Mouse (Mus musculus) E14TG2a.4 (cell line): ENCODE measurements around the gene Eif4g1.

Experiments used
- CTCF ChIP-seq: conservative IDR thresholded peaks from 2 replicates; pipeline ENCODE4 v1.5.1; 2014; ENCODE audit warnings: low read length
- NANOG ChIP-seq: IDR thresholded peaks from 2 replicates; pipeline ENCODE4 v1.6.1; 2014; ENCODE audit warnings: borderline replicate concordance, low read length, mixed read lengths
- POU5F1 ChIP-seq: IDR thresholded peaks from 2 replicates; pipeline ENCODE4 v1.6.1; 2014; ENCODE audit warnings: low read length, borderline replicate concordance

GRCm38 (mm10) chr16:20629731-20630634 is 38.1 kb upstream of the Eif4g1 start, which contains the start of gene Ece2:
- TF ChIP-seq CTCF (no peak), POU5F1 (no peak), NANOG (no peak)
